17 mouse cellular contexts compared by ENCODE assay signal in the genomic region with DNA sequence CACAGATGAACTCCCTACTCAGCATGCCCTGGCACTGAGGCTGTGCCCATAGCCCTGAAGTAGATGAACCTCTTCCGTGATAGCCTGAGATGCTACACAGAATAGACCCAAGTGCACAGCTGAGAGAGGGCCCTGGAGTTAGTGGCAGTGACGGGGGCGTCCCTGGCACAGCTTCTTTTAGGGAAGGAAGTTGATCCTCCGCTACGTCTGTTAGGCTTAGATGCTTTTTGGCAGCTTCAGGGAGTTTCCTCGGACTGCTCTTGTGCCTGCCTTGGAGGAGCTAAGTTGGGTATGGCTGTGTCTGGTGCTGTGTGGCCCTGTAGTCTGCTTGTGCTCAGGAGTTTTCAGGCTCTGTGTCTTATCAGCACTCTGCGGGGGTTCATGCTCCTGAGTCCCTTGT. TPM values are rescaled to one million over a fixed set of nuclear protein-coding genes. Genes with fewer than 3 reads are reported as not detected.
DNase-seq lines count a peak whose midpoint lies in the region; ATAC-seq and TF ChIP-seq lines count a peak whose summit lies in the region.
"Had no signal": no experiment of that assay in that cellular context is flagged by ENCODE, and none has a peak within 500 bp of the region (broad histone marks: within the 10 kb centered on the region; RNA-seq: fewer than 3 reads in every experiment).

No protein-coding gene starts in this region.

- no peak overlapping the region for H3K27ac ChIP-seq in heart, embryonic 13.5 days (replicated peaks)
- H3K27ac ChIP-seq in liver, adult 2 months (replicated peaks; ENCODE audit: insufficient read depth, low read depth, low read length), result no peak overlapping the region
- H3K27ac ChIP-seq: hindbrain, embryonic 15.5 days; liver, embryonic 14.5 days; midbrain, embryonic 15.5 days had no signal

- WGBS in heart, embryonic 13.5 days, result 68% methylated on average over 7 of the region's 7 CpGs
- 59% methylated on average over 7 of the region's 7 CpGs for WGBS in liver, adult 2 months

- no peaks in the 10 kb centered on the region for H3K9me3 ChIP-seq in heart, embryonic 13.5 days
- H3K9me3 ChIP-seq: hindbrain, embryonic 15.5 days; midbrain, embryonic 15.5 days had no signal

- no peak overlapping the region for H3K4me3 ChIP-seq in heart, embryonic 13.5 days
- H3K4me3 ChIP-seq in liver, adult 2 months (ENCODE audit: insufficient read depth, low read depth, low read length), result no peak overlapping the region
- H3K4me3 ChIP-seq: hindbrain, embryonic 15.5 days; midbrain, embryonic 15.5 days had no signal

- no peak for ATAC-seq in heart, embryonic 13.5 days (ENCODE audit: extremely low read depth, insufficient number of reproducible peaks, low FRiP score, low TSS enrichment)
- ATAC-seq in granulocyte monocyte progenitor cell, adult 5-6 weeks (replicated peaks; ENCODE audit: poor library complexity, severe bottlenecking), result 0 out of 2 replicates have a peak, but pooled peaks have one; percentile 12
- ATAC-seq: midbrain, embryonic 15.5 days; Patski had no signal

- H3K79me2 ChIP-seq in liver, adult 2 months (ENCODE audit: control insufficient read depth, insufficient read depth, low read length), result peaks cover 40% of the 10 kb centered on the region; the same call in 1 of the 2 replicates

- no peak overlapping the region for H3K4me2 ChIP-seq in heart, embryonic 13.5 days
- H3K4me2 ChIP-seq: hindbrain, embryonic 15.5 days; midbrain, embryonic 15.5 days had no signal

- no peak for TF ChIP-seq CTCF in liver, adult 2 months (IDR thresholded peaks at IDR 0.05; ENCODE audit: low read depth, low read length)

- H3K27me3 ChIP-seq in heart, embryonic 13.5 days (replicated peaks), result no peaks in the 10 kb centered on the region
- no peaks in the 10 kb centered on the region for H3K27me3 ChIP-seq in liver, adult 2 months (ENCODE audit: control insufficient read depth, insufficient read depth, low read length)
- H3K27me3 ChIP-seq: hindbrain, embryonic 15.5 days; midbrain, embryonic 15.5 days; Patski had no signal

- no peak for DNase-seq in heart, adult 8-10 months (ENCODE audit: low spot score)
- DNase-seq in liver, adult 2 months (ENCODE audit: extremely low read depth, low read depth, low spot score), result no peak
- DNase-seq in liver, result no peak
- DNase-seq in right cerebral cortex, postnatal 10 days (ENCODE audit: low spot score in 2 of 2), result peak; percentile 63 to 70
- DNase-seq in kidney, postnatal 36 days, result no peak
- DNase-seq: cerebellum, adult 9-11 months; kidney, adult 2 months; lung, postnatal 4 days; spleen, adult 18-20 months had no signal

- no peak for TF ChIP-seq POLR2A in liver, adult 2 months (IDR thresholded peaks at IDR 0.05; ENCODE audit: extremely low read depth, insufficient read depth, low read length)

- peak overlapping the region; percentile 56 for H3K9ac ChIP-seq in heart, embryonic 13.5 days
- peak overlapping the region; percentile 10; the same call in 1 of the 2 replicates for H3K9ac ChIP-seq in liver, adult 2 months (ENCODE audit: low read depth, low read length)
- H3K9ac ChIP-seq: hindbrain, embryonic 15.5 days; liver, embryonic 14.5 days; midbrain, embryonic 15.5 days had no signal

- peaks cover 31% of the 10 kb centered on the region for H3K36me3 ChIP-seq in heart, embryonic 13.5 days
- peaks cover 21% of the 10 kb centered on the region; the same call in 1 of the 2 replicates for H3K36me3 ChIP-seq in liver, adult 2 months (ENCODE audit: control insufficient read depth, insufficient read depth, low read length)

- H3K4me1 ChIP-seq in heart, embryonic 13.5 days, result peaks cover 47% of the 10 kb centered on the region
- H3K4me1 ChIP-seq in liver, adult 2 months (ENCODE audit: control insufficient read depth, insufficient read depth, low read length), result peaks cover 14% of the 10 kb centered on the region

RNA-seq across cellular contexts. Expression of a gene that starts 4.8 kb away (rescaled TPM):
- 15.1 and 15.8 TPM in 2 replicates for polyA plus RNA-seq in heart, embryonic 13.5 days (2015; fragmentation: Nextera tagmentation; extraction: Ambion mirVana)
- total RNA-seq in heart, adult 8-10 months (2022), result 10 to 100 TPM; 14.3 to 17.0 (median 15.9) TPM
- total RNA-seq in liver, adult 2 months (2014; rRNA removed), result 11.1 and 16.0 TPM in 2 replicates
- polyA plus RNA-seq in liver, adult 2 months (2012; rRNA removed), result 67.8 and 106 TPM in 2 replicates
- total RNA-seq in granulocyte monocyte progenitor cell, adult 5-6 weeks (2014; fragmentation: Nextera tagmentation), result 18.2 and 40.4 TPM in 2 replicates
- 16.1 and 17.8 TPM in 2 replicates for total RNA-seq in granulocyte monocyte progenitor cell, adult 5-6 weeks (2017)

RNA-seq across cellular contexts. Expression of a gene that starts 15.5 kb away (rescaled TPM):
- polyA plus RNA-seq in heart, embryonic 13.5 days (2015; fragmentation: Nextera tagmentation; extraction: Ambion mirVana), result 0.59 and 0.83 TPM in 2 replicates
- total RNA-seq in heart, adult 8-10 months (2022), result under 1 TPM in 2 of 4 experiments, not detected in 2; 0.14 to 0.24 TPM
- 0.09 and 0.13 TPM in 2 replicates for total RNA-seq in liver, adult 2 months (2014; rRNA removed)
- 0.10 TPM in 2 replicates for polyA plus RNA-seq in liver, adult 2 months (2012; rRNA removed)
- total RNA-seq in granulocyte monocyte progenitor cell, adult 5-6 weeks (2014; fragmentation: Nextera tagmentation), result not detected in 2 replicates
- total RNA-seq in granulocyte monocyte progenitor cell, adult 5-6 weeks (2017), result not detected in 2 replicates

RNA-seq across cellular contexts. Expression of a gene that starts 16.0 kb away (rescaled TPM):
- polyA plus RNA-seq in heart, embryonic 13.5 days (2015; fragmentation: Nextera tagmentation; extraction: Ambion mirVana), result not detected in 2 replicates
- total RNA-seq in heart, adult 8-10 months (2022), result not detected
- total RNA-seq in liver, adult 2 months (2014; rRNA removed), result not detected in 2 replicates
- polyA plus RNA-seq in liver, adult 2 months (2012; rRNA removed), result not detected in 2 replicates
- not detected in 2 replicates for total RNA-seq in granulocyte monocyte progenitor cell, adult 5-6 weeks (2014; fragmentation: Nextera tagmentation)
- total RNA-seq in granulocyte monocyte progenitor cell, adult 5-6 weeks (2017), result 0.82 TPM in 1 of 2 replicates, not detected in the other
- total RNA-seq: adrenal gland, adult 18-20 months; gastrocnemius, postnatal 4 days had no signal
- polyA plus RNA-seq: kidney, adult 2 months; Patski had no signal

RNA-seq across cellular contexts. Expression of a gene that starts 21.7 kb away (rescaled TPM):
- polyA plus RNA-seq in heart, embryonic 13.5 days (2015; fragmentation: Nextera tagmentation; extraction: Ambion mirVana), result 31.4 and 31.9 TPM in 2 replicates
- 10 to 100 TPM; 20.0 to 22.2 (median 21.1) TPM for total RNA-seq in heart, adult 8-10 months (2022)
- 32.6 and 38.2 TPM in 2 replicates for total RNA-seq in liver, adult 2 months (2014; rRNA removed)
- polyA plus RNA-seq in liver, adult 2 months (2012; rRNA removed), result 49.8 and 51.9 TPM in 2 replicates
- total RNA-seq in granulocyte monocyte progenitor cell, adult 5-6 weeks (2014; fragmentation: Nextera tagmentation), result 28.9 and 33.2 TPM in 2 replicates
- total RNA-seq in granulocyte monocyte progenitor cell, adult 5-6 weeks (2017), result 45.1 and 64.0 TPM in 2 replicates

RNA-seq across cellular contexts. Expression of a gene that starts 21.8 kb away (rescaled TPM):
- polyA plus RNA-seq in heart, embryonic 13.5 days (2015; fragmentation: Nextera tagmentation; extraction: Ambion mirVana), result 1.1 TPM in 2 replicates
- under 1 TPM; 0.49 to 0.84 (median 0.58) TPM for total RNA-seq in heart, adult 8-10 months (2022)
- 0.37 and 0.40 TPM in 2 replicates for total RNA-seq in liver, adult 2 months (2014; rRNA removed)
- polyA plus RNA-seq in liver, adult 2 months (2012; rRNA removed), result 2.7 TPM in 2 replicates
- total RNA-seq in granulocyte monocyte progenitor cell, adult 5-6 weeks (2014; fragmentation: Nextera tagmentation), result 1.4 TPM in 1 of 2 replicates, not detected in the other
- total RNA-seq in granulocyte monocyte progenitor cell, adult 5-6 weeks (2017), result 0.60 and 2.1 TPM in 2 replicates

Comparison
In these comparisons a context has a peak if more than half of its experiments do, and no peak if none do; other contexts are left out.
1. DNase-seq: peak in right cerebral cortex, postnatal 10 days (2 of 2); none in heart, adult 8-10 months (single experiment), liver, adult 2 months (single experiment), liver (single experiment) and kidney, postnatal 36 days (0 of 2).